Mouse (Mus musculus) midbrain, embryonic 15.5 days (tissue): Measurements from ENCODE around the gene Pheta1. TPM values are rescaled to one million over a fixed set of nuclear protein-coding genes. Genes with fewer than 3 reads are reported as not detected.
A peak's percentile ranks its signal among the peaks of the same experiment; 100 is the strongest.

Experiments
- ATAC-seq: fragments of 200-750 bp; cut with Nextera tagmentation; replicated peaks from 2 replicates; pipeline ENCODE4 v1.8.0; 2017; ENCODE audit warnings: moderate TSS enrichment
- H3K27ac ChIP-seq: fragments of 300-500 bp; sonication (generic); 2 replicates; pipeline ENCODE4 v1.5.1; 2015; ENCODE audit warnings: mild to moderate bottlenecking, inconsistent platforms
- H3K27me3 ChIP-seq: fragments of 300-500 bp; sonication (generic); replicated peaks from 2 replicates; pipeline ENCODE4 v1.6.1; 2015; ENCODE audit warnings: inconsistent platforms
- H3K36me3 ChIP-seq: fragments of 300-500 bp; sonication (generic); replicated peaks from 2 replicates; pipeline ENCODE4 v1.6.1; 2015; ENCODE audit warnings: inconsistent platforms
- H3K4me1 ChIP-seq: fragments of 300-500 bp; sonication (generic); 2 replicates; pipeline ENCODE4 v1.6.1; 2015; ENCODE audit warnings: inconsistent platforms
- H3K4me2 ChIP-seq: fragments of 300-500 bp; sonication (generic); 2 replicates; pipeline ENCODE4 v1.6.1; 2015; ENCODE audit warnings: inconsistent platforms, mild to moderate bottlenecking, moderate library complexity
- H3K4me3 ChIP-seq: fragments of 300-500 bp; sonication (generic); 2 replicates; pipeline ENCODE4 v1.5.1; 2015; ENCODE audit warnings: mild to moderate bottlenecking, inconsistent platforms
- H3K9ac ChIP-seq: fragments of 300-500 bp; sonication (generic); 2 replicates; pipeline ENCODE4 v1.6.1; 2015; ENCODE audit warnings: mild to moderate bottlenecking, inconsistent platforms
- H3K9me3 ChIP-seq: fragments of 300-500 bp; sonication (generic); 2 replicates; pipeline ENCODE4 v1.6.1; 2016; ENCODE audit warnings: inconsistent platforms
- WGBS: fragments of 180-500 bp; shearing (Covaris S2); methylation state at CpG from one replicate; pipeline ENCODE4 v1.1.7; 2015; ENCODE audit warnings: mixed read lengths; 5-methylcytosine and 5-hydroxymethylcytosine counted together
- polyA plus RNA-seq: library from polyadenylated mRNA; unstranded; fragments of >200 nt; fragmentation: Nextera tagmentation; extraction: Ambion mirVana; gene quantifications from 2 replicates; pipeline ENCODE4 v1.2.1, GENCODE M21; 2015

The Pheta1 gene
- polyA plus RNA-seq, 1 experiment from 2014 or later, result 55.4 TPM

DNA sequence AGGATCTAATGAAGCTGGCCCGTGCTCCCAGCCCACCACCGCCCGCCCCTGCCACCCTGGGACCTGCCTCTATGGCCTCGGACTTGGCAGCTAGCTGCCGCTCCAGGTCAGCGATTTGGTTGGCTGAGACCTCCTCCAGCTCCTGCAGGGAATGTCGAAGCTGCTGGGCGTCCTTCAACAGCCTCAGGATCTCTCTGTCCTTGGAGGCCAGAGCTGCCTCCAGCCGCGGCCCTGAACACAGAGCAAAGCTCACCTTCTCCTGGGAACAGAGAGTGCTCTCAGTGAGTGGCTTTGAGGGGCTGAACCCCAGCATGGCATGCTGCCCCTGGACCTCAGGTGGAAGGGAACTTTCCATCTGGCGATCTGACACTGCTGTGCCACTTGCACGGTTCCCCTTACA is 28.1 kb downstream of the Pheta1 start:
- WGBS, result 83% methylated on average over 12 of the region's 12 CpGs
- H3K4me3 ChIP-seq, result no peak overlapping the region
- no peaks in the 10 kb centered on the region for H3K9me3 ChIP-seq
- H3K27me3 ChIP-seq, result no peaks in the 10 kb centered on the region
- no peaks in the 10 kb centered on the region for H3K4me1 ChIP-seq
- H3K9ac ChIP-seq, result no peak overlapping the region
- no peak overlapping the region for H3K27ac ChIP-seq
- no peak overlapping the region for H3K4me2 ChIP-seq
- H3K36me3 ChIP-seq, result no peaks in the 10 kb centered on the region; the same call in 1 of the 2 replicates
- no peak for ATAC-seq

GRCm38 (mm10) chr5:121878703-121879102 is 29.9 kb downstream of the Pheta1 start:
- H3K9ac ChIP-seq, result no peak overlapping the region
- no peaks in the 10 kb centered on the region for H3K4me1 ChIP-seq
- no peaks in the 10 kb centered on the region for H3K27me3 ChIP-seq
- H3K4me2 ChIP-seq, result no peak overlapping the region
- 80% methylated on average over 17 of the region's 17 CpGs for WGBS
- no peaks in the 10 kb centered on the region; the same call in 1 of the 2 replicates for H3K36me3 ChIP-seq
- H3K27ac ChIP-seq, result no peak overlapping the region
- no peaks in the 10 kb centered on the region for H3K9me3 ChIP-seq
- no peak for ATAC-seq
- H3K4me3 ChIP-seq, result no peak overlapping the region

GRCm38 (mm10) chr5:121879211-121879610 is 30.4 kb downstream of the Pheta1 start:
- WGBS, result 60% methylated on average over 6 of the region's 6 CpGs
- Histone ChIP-seq H3K4me1 (no peaks in the 10 kb centered on the region), H3K27ac (no peak overlapping the region), H3K9ac (no peak overlapping the region), H3K9me3 (no peaks in the 10 kb centered on the region), H3K27me3 (no peaks in the 10 kb centered on the region), H3K4me2 (no peak overlapping the region), H3K36me3 (no peaks in the 10 kb centered on the region; the same call in 1 of the 2 replicates), H3K4me3 (no peak overlapping the region)
- ATAC-seq, result no peak

DNA sequence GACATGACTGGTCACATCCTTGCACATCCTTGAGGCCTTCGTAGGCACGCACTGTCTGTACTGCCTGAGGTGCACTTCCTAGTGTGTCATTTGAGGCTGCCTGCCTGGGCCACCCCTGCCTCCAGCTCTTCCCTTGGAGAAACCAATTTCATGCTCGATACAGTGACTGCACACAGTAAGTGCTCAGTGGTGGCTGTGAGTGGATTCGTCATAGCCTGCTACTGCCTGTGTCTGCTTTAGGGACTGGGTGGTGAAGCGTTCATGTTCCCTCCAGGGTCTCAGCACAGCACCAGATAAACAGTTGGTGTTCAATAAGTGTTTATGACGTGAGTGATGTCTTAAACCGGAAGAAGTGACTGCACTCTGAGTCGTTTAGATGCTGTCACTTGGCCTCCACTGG is 34.6 kb downstream of the Pheta1 start:
- no peaks in the 10 kb centered on the region for H3K36me3 ChIP-seq
- no peaks in the 10 kb centered on the region for H3K9me3 ChIP-seq
- no peak overlapping the region for H3K9ac ChIP-seq
- no peak overlapping the region for H3K4me3 ChIP-seq
- no peak overlapping the region for H3K4me2 ChIP-seq
- H3K27ac ChIP-seq, result no peak overlapping the region
- no peaks in the 10 kb centered on the region for H3K27me3 ChIP-seq
- 80% methylated on average over 8 of the region's 8 CpGs for WGBS
- ATAC-seq, result no peak
- H3K4me1 ChIP-seq, result no peaks in the 10 kb centered on the region

DNA sequence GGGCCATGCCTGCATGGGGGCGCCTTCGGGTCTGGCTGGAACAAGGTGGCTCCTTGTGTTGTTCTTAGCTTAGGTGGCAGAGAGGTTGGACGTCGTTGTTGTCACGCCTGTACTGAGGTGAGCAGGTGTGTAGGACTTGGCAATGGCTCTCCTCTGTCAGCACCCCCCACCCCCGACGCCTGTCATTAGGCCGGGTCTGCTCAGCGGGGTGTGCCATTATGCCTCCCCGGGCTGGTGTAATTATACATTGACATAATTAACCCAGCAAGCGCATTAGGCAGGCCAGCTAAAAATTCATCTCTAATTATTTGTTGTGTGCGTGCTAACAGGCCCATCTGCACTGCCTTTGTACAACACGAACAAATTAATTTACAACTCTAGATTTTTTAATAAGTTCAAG is 40.6 kb downstream of the Pheta1 start:
- Histone ChIP-seq H3K36me3 (no peaks in the 10 kb centered on the region), H3K27me3 (no peaks in the 10 kb centered on the region), H3K4me2 (no peak overlapping the region), H3K9me3 (no peaks in the 10 kb centered on the region), H3K4me3 (no peak overlapping the region), H3K9ac (no peak overlapping the region), H3K27ac (no peak overlapping the region), H3K4me1 (peaks cover 8% of the 10 kb centered on the region; the same call in 1 of the 2 replicates)
- 0 out of 2 replicates have a peak, but pooled peaks have one; percentile 15 for ATAC-seq
- 37% methylated on average over 13 of the region's 13 CpGs for WGBS

DNA sequence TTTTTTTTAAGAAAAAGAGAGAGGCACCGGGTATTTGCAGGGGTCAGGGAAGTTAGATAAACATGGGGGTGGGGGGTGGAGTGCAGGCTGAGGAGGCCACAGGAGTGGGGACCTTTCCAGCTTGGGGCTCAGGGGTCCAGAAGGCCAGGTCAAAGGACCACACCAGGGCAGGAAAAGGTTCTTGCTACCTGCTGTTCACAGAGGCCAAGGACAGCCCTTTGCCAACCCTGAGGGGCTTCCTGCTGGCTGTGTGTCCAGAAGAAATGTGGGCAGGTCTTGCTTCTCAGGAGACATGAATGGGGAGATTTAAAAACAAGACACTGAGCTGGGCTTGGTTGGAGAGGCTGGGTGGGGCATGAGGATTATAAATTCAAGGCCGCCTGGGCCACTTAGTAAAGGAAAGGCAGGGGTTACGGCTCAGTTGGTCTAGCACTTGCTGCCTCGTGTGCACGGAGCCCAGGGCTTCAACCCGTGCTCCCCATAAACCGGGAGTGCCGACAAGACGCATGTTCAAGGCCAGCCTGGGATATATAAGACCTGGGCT is 41.1 kb downstream of the Pheta1 start:
- ATAC-seq, result no peak
- no peaks in the 10 kb centered on the region for H3K27me3 ChIP-seq
- H3K9me3 ChIP-seq, result no peaks in the 10 kb centered on the region
- no peaks in the 10 kb centered on the region for H3K36me3 ChIP-seq
- peak overlapping the region; percentile 43; the same call in 1 of the 2 replicates for H3K27ac ChIP-seq
- peaks cover 12% of the 10 kb centered on the region for H3K4me1 ChIP-seq
- 39% methylated on average over 9 of the region's 9 CpGs for WGBS
- H3K4me3 ChIP-seq, result no peak overlapping the region
- no peak overlapping the region for H3K9ac ChIP-seq
- no peak overlapping the region for H3K4me2 ChIP-seq

- peaks cover 22% of the 10 kb centered on the region for H3K4me1 ChIP-seq
- H3K27ac ChIP-seq, result no peak overlapping the region
- H3K4me3 ChIP-seq, result no peak overlapping the region
- ATAC-seq, result no peak
- H3K9me3 ChIP-seq, result no peaks in the 10 kb centered on the region
- no peak overlapping the region for H3K4me2 ChIP-seq
- 96% methylated on average over 7 of the region's 7 CpGs for WGBS
- no peaks in the 10 kb centered on the region for H3K36me3 ChIP-seq
- H3K9ac ChIP-seq, result no peak overlapping the region
- no peaks in the 10 kb centered on the region for H3K27me3 ChIP-seq
Observed at GRCm38 (mm10) chr5:121890925-121891324, 42.1 kb downstream of the Pheta1 start.

DNA sequence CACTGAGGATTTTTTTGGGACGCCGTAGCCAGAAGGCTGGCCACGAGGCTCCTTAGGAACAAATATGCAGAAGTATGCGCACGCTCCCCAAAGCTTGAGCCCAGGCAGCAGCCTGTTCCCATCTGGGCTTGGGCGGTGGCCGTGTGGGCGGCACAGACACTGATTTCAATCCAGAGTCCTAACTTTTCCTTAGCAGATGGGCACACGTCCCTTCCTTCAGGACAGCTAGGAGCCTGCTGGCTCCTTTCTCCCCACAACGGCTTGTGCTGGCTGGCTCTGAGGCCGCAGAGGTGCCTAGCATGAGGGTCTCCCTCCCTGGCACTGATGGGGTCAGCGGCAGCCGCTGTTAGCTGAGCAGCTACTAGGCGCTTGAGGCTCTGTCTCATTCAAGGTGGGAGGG is 43.5 kb downstream of the Pheta1 start:
- no peak overlapping the region for H3K27ac ChIP-seq
- H3K27me3 ChIP-seq, result 0 out of 2 replicates have a peak, but pooled peaks cover 2% of the 10 kb centered on the region
- H3K4me2 ChIP-seq, result no peak overlapping the region
- peaks cover 23% of the 10 kb centered on the region for H3K4me1 ChIP-seq
- no peak overlapping the region for H3K4me3 ChIP-seq
- H3K36me3 ChIP-seq, result no peaks in the 10 kb centered on the region
- H3K9ac ChIP-seq, result no peak overlapping the region
- H3K9me3 ChIP-seq, result no peaks in the 10 kb centered on the region
- ATAC-seq, result no peak
- 94% methylated on average over 14 of the region's 14 CpGs for WGBS

GRCm38 (mm10) chr5:121893581-121893980 is 44.8 kb downstream of the Pheta1 start:
- Histone ChIP-seq H3K4me1 (peaks cover 23% of the 10 kb centered on the region), H3K4me2 (no peak overlapping the region), H3K9ac (no peak overlapping the region), H3K9me3 (no peaks in the 10 kb centered on the region), H3K27me3 (0 out of 2 replicates have a peak, but pooled peaks cover 2% of the 10 kb centered on the region), H3K27ac (no peak overlapping the region), H3K4me3 (no peak overlapping the region), H3K36me3 (no peaks in the 10 kb centered on the region)
- 44% methylated on average over 3 of the region's 3 CpGs for WGBS
- ATAC-seq, result no peak

GRCm38 (mm10) chr5:121894647-121895046 is 45.9 kb downstream of the Pheta1 start:
- Histone ChIP-seq H3K9me3 (no peaks in the 10 kb centered on the region), H3K4me2 (no peak overlapping the region), H3K36me3 (no peaks in the 10 kb centered on the region), H3K4me1 (peaks cover 21% of the 10 kb centered on the region), H3K4me3 (no peak overlapping the region), H3K27me3 (0 out of 2 replicates have a peak, but pooled peaks cover 2% of the 10 kb centered on the region), H3K27ac (no peak overlapping the region), H3K9ac (no peak overlapping the region)
- WGBS, result 51% methylated on average over 10 of the region's 10 CpGs
- no peak for ATAC-seq

DNA sequence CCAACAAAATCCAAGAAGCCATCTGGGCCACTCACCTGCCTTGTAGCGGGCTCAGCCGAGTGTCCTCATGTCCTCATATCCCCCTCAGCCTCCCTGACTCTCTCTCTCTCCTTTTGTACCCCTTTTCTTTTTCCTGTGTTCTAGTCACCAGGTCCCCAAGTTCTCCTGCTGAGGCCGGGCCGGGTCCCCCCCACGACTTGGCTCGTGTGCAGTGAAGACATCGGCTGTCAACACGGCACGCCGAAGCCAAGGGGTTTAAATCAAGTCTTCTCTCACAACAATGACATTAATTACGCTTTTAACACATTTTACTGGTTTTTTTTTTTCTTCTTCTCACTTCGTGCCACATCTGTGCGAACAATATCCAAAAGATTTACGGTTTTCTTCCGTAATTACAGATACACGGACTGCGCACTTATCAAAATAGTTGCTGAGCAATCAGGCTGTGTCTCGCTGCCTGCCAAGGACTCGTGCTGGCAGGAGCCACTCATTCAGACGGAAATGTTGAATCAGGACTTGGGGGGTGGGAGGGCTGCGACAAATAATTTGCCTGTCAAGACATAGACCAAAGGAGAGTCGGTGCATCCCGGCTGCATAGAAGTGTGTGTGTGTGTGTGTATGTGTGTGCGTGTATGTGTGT is 46.5 kb downstream of the Pheta1 start:
- 0 out of 2 replicates have a peak overlapping the region, but pooled peaks have one; percentile 30 for H3K27ac ChIP-seq
- H3K9ac ChIP-seq, result no peak overlapping the region; the same call in 1 of the 2 replicates
- H3K36me3 ChIP-seq, result no peaks in the 10 kb centered on the region
- no peak for ATAC-seq
- WGBS, result 49% methylated on average over 24 of the region's 24 CpGs
- H3K4me3 ChIP-seq, result no peak overlapping the region
- H3K4me1 ChIP-seq, result peaks cover 16% of the 10 kb centered on the region
- 0 out of 2 replicates have a peak, but pooled peaks cover 2% of the 10 kb centered on the region for H3K27me3 ChIP-seq
- H3K4me2 ChIP-seq, result no peak overlapping the region
- H3K9me3 ChIP-seq, result no peaks in the 10 kb centered on the region

DNA sequence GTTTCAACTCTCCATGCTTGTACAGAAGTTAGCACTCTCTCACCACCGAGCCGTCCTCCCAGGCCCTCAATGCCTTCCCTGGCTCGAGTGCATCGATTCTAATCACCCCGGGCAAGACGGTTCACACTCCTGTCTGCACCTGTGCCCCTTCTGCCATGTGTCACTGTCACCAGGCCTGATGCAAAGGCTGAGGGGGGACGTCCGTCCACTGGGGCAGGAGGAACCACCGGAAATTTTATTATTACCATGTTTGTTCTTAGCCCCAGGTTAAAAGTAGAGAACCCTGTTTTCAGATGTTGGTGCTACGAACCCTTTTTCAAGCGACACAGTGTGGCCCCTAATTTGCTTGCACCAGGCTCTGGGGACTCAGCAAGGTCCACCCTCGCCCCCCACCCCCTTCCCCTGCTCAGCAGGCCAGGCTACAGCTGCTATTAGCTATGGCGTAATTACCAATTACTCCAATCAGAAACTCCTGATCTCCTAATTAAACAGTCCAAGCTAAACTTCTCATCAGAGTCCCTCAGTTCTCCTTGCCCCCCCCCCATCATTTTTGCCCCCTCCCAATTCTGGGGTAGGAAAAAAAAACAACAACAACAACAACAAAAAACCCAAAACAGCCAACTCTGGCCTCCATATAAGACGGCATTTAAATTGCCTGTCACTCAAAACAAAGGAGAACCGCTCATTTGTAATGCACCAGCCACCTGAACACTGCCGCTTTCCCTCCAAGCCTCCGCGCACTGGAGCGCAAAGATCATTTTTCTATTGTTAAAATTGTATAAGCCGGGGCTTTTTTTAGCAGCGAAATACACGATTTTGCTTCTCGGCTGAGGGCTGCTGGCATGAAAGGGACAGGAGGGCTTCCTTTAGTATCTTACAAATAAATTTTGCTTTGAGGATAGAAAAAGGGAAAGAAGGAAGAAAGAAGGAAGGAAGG is 54.3 kb downstream of the Pheta1 start:
- H3K9me3 ChIP-seq, result no peaks in the 10 kb centered on the region
- H3K27ac ChIP-seq, result peak overlapping the region; percentile 72
- H3K4me2 ChIP-seq, result 0 out of 2 replicates have a peak overlapping the region, but pooled peaks have one; percentile 1
- 24% methylated on average over 23 of the region's 23 CpGs for WGBS
- H3K4me3 ChIP-seq, result no peak overlapping the region
- H3K4me1 ChIP-seq, result peaks cover 28% of the 10 kb centered on the region
- H3K9ac ChIP-seq, result peak overlapping the region; percentile 12; the same call in 1 of the 2 replicates
- no peaks in the 10 kb centered on the region for H3K36me3 ChIP-seq
- H3K27me3 ChIP-seq, result no peaks in the 10 kb centered on the region
- no peak for ATAC-seq
